Mouse (Mus musculus): ENCODE results near the gene Tjap1.

DNA sequence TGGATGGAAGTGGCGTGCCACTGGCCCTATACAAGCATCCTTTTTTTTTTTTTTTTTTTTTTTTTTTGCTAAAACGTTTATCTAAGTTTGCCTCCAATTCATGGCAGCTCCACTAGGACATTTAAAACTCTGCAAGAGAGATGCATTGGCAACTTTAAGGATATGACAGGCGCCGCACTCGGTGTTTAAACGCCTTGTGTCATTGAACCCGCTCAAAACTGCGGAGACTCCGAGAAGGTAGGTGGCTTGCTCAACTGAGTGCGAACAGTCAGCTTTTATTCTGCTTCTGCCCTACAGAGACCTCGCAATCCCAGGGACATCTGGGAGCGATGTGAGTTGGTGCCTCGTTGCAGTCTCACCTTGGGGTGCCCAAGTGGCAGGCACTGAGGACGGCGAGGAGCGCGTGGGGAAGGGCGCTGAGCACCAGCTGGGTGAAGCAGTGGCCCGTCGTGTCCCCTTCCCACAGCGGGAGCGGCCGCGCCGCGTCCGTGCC is 44.6 kb upstream of the Tjap1 start:
- TF ChIP-seq TAL1 (IDR thresholded peaks at IDR 0.05; ENCODE audit: low read length) = no peak
- no peak for TF ChIP-seq GATA1 (IDR thresholded peaks at IDR 0.05; ENCODE audit: low read length)
